In the genomic region with DNA sequence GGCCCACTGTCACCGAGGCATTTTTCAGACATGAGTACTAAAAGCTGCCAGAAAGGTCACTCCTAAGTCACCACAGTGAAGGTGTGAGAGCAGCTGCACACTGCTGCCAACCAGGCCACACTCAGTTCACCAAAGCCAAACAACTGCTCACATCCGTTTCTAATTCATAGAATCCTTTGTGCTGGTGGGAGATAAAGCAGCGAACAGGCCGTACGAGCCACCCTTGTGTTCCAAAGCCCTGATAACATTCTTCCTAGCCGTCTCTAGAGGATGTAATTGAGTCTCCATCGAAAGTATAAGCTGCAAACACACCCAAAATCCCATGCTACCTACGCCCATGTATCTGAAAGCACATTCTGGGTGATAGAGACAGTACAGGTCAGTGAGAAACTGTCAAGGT, we compare ENCODE assay signal across 16 mouse cellular contexts. TPM values are rescaled to one million over a fixed set of nuclear protein-coding genes. Genes with fewer than 3 reads are reported as not detected.
DNase-seq lines count a peak whose midpoint lies in the region; ATAC-seq lines count a peak whose summit lies in the region.
"Had no signal": no experiment of that assay in that cellular context is flagged by ENCODE, and none has a peak within 500 bp of the region (broad histone marks: within the 10 kb centered on the region; RNA-seq: fewer than 3 reads in every experiment).

No protein-coding gene starts in this region.

- no peak for ATAC-seq in intestine, embryonic 16.5 days
- ATAC-seq in intestine, embryonic 15.5 days, result no peak
- peak; percentile 86 for ATAC-seq in liver, embryonic 11.5 days (replicated peaks; ENCODE audit: low FRiP score)
- ATAC-seq in megakaryocyte-erythroid progenitor cell, adult 5-6 weeks (replicated peaks; ENCODE audit: low FRiP score, low TSS enrichment, poor library complexity, severe bottlenecking), result peak; percentile 90
- ATAC-seq: forebrain, postnatal 0 days; intestine, postnatal 0 days; midbrain, embryonic 15.5 days had no signal

- H3K4me2 ChIP-seq in intestine, embryonic 16.5 days (ENCODE audit: low read depth, low read length), result no peak overlapping the region
- H3K4me2 ChIP-seq in intestine, embryonic 15.5 days (replicated peaks), result no peak overlapping the region
- no peak overlapping the region for H3K4me2 ChIP-seq in liver, embryonic 11.5 days
- H3K4me2 ChIP-seq: hindbrain, embryonic 14.5 days; limb, embryonic 15.5 days; midbrain, embryonic 15.5 days had no signal

- WGBS in intestine, embryonic 16.5 days, result 49% methylated on average over 8 of the region's 8 CpGs
- WGBS in intestine, embryonic 15.5 days, result 54% methylated on average over 8 of the region's 8 CpGs
- WGBS in liver, embryonic 11.5 days, result 36% methylated on average over 8 of the region's 8 CpGs

- no peaks in the 10 kb centered on the region for H3K27me3 ChIP-seq in intestine, embryonic 16.5 days (replicated peaks; ENCODE audit: control insufficient read depth, insufficient read depth, low read length)
- H3K27me3 ChIP-seq in intestine, embryonic 15.5 days (replicated peaks), result no peaks in the 10 kb centered on the region
- H3K27me3 ChIP-seq in liver, embryonic 11.5 days (replicated peaks; ENCODE audit: control insufficient read depth, insufficient read depth, low read length), result no peaks in the 10 kb centered on the region
- H3K27me3 ChIP-seq: limb, embryonic 15.5 days; midbrain, embryonic 15.5 days had no signal

- H3K4me3 ChIP-seq in intestine, embryonic 16.5 days (ENCODE audit: low read length), result no peak overlapping the region
- no peak overlapping the region for H3K4me3 ChIP-seq in intestine, embryonic 15.5 days (replicated peaks)
- no peak overlapping the region for H3K4me3 ChIP-seq in liver, embryonic 11.5 days (ENCODE audit: low read depth, low read length)
- H3K4me3 ChIP-seq: heart, adult 2 months; limb, embryonic 15.5 days; midbrain, embryonic 15.5 days had no signal

- H3K4me1 ChIP-seq in intestine, embryonic 16.5 days (ENCODE audit: control insufficient read depth, insufficient read depth, low read length), result peaks cover 44% of the 10 kb centered on the region
- H3K4me1 ChIP-seq in intestine, embryonic 15.5 days (replicated peaks), result peaks cover 25% of the 10 kb centered on the region; the same call in 1 of the 2 replicates
- peaks cover 30% of the 10 kb centered on the region for H3K4me1 ChIP-seq in liver, embryonic 11.5 days (replicated peaks; ENCODE audit: control insufficient read depth, insufficient read depth, low read length)
- H3K4me1 ChIP-seq: midbrain, embryonic 15.5 days had no signal

- H3K9ac ChIP-seq in intestine, embryonic 16.5 days (ENCODE audit: low read depth, low read length), result no peak overlapping the region
- H3K9ac ChIP-seq in intestine, embryonic 15.5 days, result no peak overlapping the region
- no peak overlapping the region for H3K9ac ChIP-seq in liver, embryonic 11.5 days (ENCODE audit: low read depth, low read length)
- H3K9ac ChIP-seq: forebrain, postnatal 0 days; hindbrain, embryonic 14.5 days; limb, embryonic 15.5 days; midbrain, embryonic 15.5 days had no signal

- peak; percentile 45 for DNase-seq in c-Kit-positive CD71-positive TER-119-negative erythroid progenitor cells, embryonic 14.5 days (ENCODE audit: low read depth)
- no peak for DNase-seq in liver, embryonic 11.5 days (ENCODE audit: low spot score)
- DNase-seq in frontal cortex, adult 2 months (ENCODE audit: extremely low spot score in 1 of 2, low spot score in 1 of 2), result no peak
- DNase-seq in left cerebral cortex, adult 18-20 months (ENCODE audit: low spot score in 2 of 2), result no peak
- no peak for DNase-seq in layer of hippocampus, adult 18-20 months (ENCODE audit: low spot score in 2 of 2)
- DNase-seq: cerebellum, postnatal 10 days; forebrain, postnatal 0 days; kidney, postnatal 10 days had no signal

- H3K36me3 ChIP-seq in intestine, embryonic 16.5 days (ENCODE audit: control insufficient read depth, insufficient read depth, low read length), result no peaks in the 10 kb centered on the region
- no peaks in the 10 kb centered on the region for H3K36me3 ChIP-seq in intestine, embryonic 15.5 days
- H3K36me3 ChIP-seq in liver, embryonic 11.5 days (ENCODE audit: control insufficient read depth, insufficient read depth, low read length), result no peaks in the 10 kb centered on the region
- H3K36me3 ChIP-seq: limb, embryonic 15.5 days; midbrain, embryonic 15.5 days had no signal

- peak overlapping the region; percentile 22 for H3K27ac ChIP-seq in intestine, embryonic 16.5 days (ENCODE audit: low read length)
- H3K27ac ChIP-seq in intestine, embryonic 15.5 days, result no peak overlapping the region
- H3K27ac ChIP-seq in liver, embryonic 11.5 days (ENCODE audit: low read depth, low read length), result peak overlapping the region; percentile 56; the same call in 1 of the 2 replicates
- H3K27ac ChIP-seq: heart, adult 2 months; hindbrain, embryonic 14.5 days; limb, embryonic 15.5 days; midbrain, embryonic 15.5 days had no signal

- H3K9me3 ChIP-seq in intestine, embryonic 16.5 days (ENCODE audit: control insufficient read depth, low read length), result no peaks in the 10 kb centered on the region
- H3K9me3 ChIP-seq in intestine, embryonic 15.5 days, result no peaks in the 10 kb centered on the region
- no peaks in the 10 kb centered on the region for H3K9me3 ChIP-seq in liver, embryonic 11.5 days (ENCODE audit: control insufficient read depth, low read length)
- H3K9me3 ChIP-seq: limb, embryonic 15.5 days; midbrain, embryonic 15.5 days had no signal

RNA-seq across cellular contexts. Expression of a gene that starts 9.7 kb away (rescaled TPM):
- 48.4 and 51.9 TPM in 2 replicates for polyA plus RNA-seq in intestine, embryonic 16.5 days (2015; fragmentation: Nextera tagmentation; extraction: Ambion mirVana)
- polyA plus RNA-seq in intestine, embryonic 15.5 days (2015; fragmentation: Nextera tagmentation; extraction: Ambion mirVana), result 44.5 and 45.9 TPM in 2 replicates
- 11.8 and 15.4 TPM in 2 replicates for polyA plus RNA-seq in liver, embryonic 11.5 days (2014; fragmentation: Nextera tagmentation; extraction: Ambion mirVana)
- total RNA-seq in megakaryocyte-erythroid progenitor cell, adult 5-6 weeks (2014; fragmentation: Nextera tagmentation), result 0.24 and 0.42 TPM in 2 replicates
- total RNA-seq in megakaryocyte-erythroid progenitor cell, adult 5-6 weeks (2017), result 0.46 and 1.1 TPM in 2 replicates
- polyA plus RNA-seq in frontal cortex, adult 2 months (2012; rRNA removed), result 7.7 and 8.1 TPM in 2 replicates
- 1 to 10 TPM; 3.0 to 3.5 TPM for total RNA-seq in left cerebral cortex, adult 18-20 months (2021)
- total RNA-seq in layer of hippocampus, adult 18-20 months (2021), result 1 to 10 TPM; 2.7 to 2.9 TPM

Comparison
In these comparisons a context has a peak if more than half of its experiments do, and no peak if none do; other contexts are left out.
1. ATAC-seq: peak in liver, embryonic 11.5 days (single experiment) and megakaryocyte-erythroid progenitor cell, adult 5-6 weeks (single experiment); none in intestine, embryonic 16.5 days (single experiment) and intestine, embryonic 15.5 days (single experiment).